Mouse (Mus musculus): ENCODE measurements at regions not wholly inside any gene's neighbourhood (a gene's known extent, or its start where the extent isn't known, plus 50 kb on each side); places are given as distances from the start of the nearest gene placed in this dataset.

DNA sequence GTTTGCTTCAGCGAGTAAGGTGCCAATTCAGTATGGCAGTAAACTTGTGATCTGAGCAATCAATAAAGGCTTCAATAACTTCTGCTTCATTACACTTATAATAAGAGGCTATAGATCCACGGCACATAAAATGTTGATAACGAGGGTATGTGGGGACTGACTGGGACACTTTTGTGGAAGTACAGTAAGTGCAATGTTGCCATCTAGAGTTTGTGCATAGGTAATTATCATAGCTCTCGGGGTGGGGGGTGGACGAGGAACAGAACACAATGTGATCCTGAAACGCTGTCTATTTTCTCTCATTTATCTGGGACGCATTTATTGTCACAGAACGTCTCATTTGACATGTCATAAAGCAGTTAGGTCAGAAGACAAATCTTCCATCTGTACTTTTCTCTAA, 82.8 kb upstream of the Dnajc24 start:
- DNase-seq (ENCODE audit: low spot score in 2 of 2) = no peak
- intact Hi-C loops (cut with DNase I) = loop anchor here (10.0 kb wide), 1 partner anchor 961 kb away; the partner anchor contains the start of gene Wt1

DNA sequence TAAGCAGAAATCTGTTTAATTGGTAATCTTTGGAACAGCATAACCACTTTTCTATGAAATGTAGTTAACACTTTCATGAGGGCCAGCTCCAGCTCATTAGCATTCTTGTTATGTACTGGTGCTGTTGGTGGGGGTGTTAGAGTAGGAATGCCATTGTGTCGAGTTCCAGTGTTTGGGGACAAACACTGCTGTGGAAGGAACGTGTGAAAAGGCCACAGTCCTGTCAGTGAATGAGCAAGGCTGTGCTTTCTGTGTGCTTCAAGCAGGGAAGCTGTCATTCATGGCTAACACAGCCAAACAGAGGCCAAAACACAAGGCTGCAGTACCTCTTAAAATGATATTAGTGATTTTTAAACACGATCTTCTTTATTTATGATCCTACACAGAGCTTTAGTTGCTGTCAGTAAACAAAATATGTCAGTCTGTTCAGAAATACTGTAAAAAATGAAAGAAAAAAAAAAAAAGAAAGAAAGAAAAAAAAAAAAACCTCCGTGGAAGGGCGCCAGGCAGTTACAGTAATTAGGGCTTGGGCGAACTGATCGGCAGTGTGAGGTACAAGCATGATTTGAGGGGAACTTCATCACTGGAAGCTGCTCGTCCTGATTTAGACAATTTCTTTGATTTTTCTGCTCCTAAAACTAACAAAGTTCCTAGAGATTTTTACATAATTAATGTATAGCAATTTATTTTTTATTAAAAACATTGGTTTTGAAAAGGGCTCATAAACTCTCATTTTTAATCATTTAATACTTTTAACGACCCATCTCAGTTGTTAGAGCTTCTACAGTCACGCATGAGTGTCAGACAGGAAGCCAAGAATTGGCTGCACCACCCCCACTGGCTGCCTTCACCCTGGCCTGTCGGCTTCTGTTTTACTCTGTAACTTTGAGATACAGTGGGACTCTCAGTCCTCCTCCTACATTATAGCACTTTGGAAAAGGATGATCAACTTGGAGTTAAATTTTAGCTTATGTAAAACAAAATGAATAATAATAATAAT, 80.8 kb upstream of the Dnajc24 start:
- peak in 1 of 2 experiments; percentile 2 for DNase-seq (ENCODE audit: low spot score in 2 of 2)
- intact Hi-C loops (cut with DNase I) = loop anchor here (5.0 to 10.0 kb wide), 4 partner anchors 407 to 959 kb away; partner anchors contain the start of gene Wt1

DNA sequence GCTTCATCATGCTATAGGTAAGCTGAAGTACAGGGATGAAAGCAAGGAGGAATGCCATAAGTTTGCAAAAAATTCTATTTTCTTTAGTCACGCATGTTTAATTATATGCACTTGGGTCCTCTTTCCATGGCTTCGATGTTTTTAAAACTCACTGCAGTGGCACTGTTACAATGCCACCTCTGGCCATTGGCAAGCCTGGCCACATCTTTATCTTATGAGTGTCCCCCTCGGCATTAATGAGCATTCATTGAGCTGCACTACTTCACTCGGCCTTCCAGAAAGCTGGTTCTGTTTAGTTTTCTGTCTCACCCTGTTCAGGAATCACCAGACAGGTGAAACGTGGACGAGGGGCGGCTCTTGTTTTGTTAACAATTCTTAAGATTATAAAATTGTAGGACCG, 79.7 kb upstream of the Dnajc24 start:
- no peak for DNase-seq (ENCODE audit: low spot score in 2 of 2)
- intact Hi-C loops (cut with DNase I) = loop anchor here (5.0 to 10.0 kb wide), 4 partner anchors 406 to 958 kb away; partner anchors contain the start of gene Wt1

DNA sequence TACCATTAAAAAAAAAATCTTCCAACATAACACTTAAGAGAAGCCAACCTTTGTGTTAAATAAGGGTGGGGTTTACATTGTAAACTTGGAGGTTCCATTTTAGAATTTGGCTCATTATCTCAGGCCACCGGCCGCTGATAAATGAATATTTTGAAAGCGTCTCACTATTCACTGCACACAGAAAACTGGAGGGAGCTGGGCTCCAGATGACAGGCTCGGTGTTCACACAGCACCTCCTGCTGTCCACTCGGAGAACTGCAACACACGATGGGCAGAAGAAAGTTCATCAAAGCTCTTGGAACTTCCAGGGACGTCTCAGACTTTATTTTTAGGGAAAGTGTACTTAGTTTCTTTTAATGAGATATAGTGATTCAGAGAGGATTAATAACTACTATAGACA, 78.6 kb upstream of the Dnajc24 start:
- DNase-seq (ENCODE audit: low spot score in 2 of 2) = peak; percentile 72 to 77
- intact Hi-C loops (cut with DNase I) = loop anchor here (5.0 to 10.0 kb wide), 4 partner anchors 405 to 957 kb away; partner anchors contain the start of gene Wt1

DNA sequence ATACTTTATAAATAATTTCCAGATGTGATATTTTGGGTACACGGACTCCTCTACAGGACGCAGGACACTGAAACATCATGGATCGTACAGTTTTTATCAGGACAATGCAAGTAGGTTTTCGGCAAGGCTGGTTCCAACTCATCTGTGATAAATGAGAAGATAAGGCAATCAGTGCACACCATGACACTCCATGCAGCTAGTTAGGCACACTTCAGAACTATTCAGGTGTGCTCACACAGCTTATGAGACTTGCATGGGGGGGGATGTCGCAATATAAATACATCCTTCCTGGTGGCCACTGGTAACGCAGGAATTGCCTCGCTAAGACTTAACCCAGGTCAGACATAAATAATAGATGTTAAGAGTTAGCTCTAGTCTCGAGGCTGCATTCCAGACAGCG, 77.3 kb upstream of the Dnajc24 start:
- intact Hi-C loops (cut with DNase I) = loop anchor here (5.0 to 10.0 kb wide), 4 partner anchors 403 to 956 kb away; partner anchors contain the start of gene Wt1
- DNase-seq (ENCODE audit: low spot score in 2 of 2) = no peak

DNA sequence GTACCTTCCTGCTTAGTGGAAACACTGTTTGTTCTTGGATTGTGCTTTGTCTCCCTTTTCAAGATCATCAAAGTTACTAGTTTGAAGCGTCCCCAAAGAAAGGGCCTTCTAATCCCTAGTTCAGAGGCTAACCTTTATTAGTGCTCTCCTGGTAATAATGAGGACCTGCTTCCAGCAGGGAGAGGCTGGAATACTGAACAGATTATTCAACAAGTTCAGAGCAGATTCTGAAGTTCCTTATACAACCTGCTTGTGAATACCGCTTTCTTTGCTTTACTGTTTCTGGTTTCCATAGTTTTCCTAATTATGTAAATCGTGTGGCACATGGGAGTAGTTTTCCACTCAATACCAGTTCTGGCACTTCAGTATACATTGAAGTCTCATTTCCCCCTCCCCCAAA, 75.2 kb upstream of the Dnajc24 start:
- intact Hi-C loops (cut with DNase I) = no loop called here
- no peak for DNase-seq (ENCODE audit: low spot score in 2 of 2)

DNA sequence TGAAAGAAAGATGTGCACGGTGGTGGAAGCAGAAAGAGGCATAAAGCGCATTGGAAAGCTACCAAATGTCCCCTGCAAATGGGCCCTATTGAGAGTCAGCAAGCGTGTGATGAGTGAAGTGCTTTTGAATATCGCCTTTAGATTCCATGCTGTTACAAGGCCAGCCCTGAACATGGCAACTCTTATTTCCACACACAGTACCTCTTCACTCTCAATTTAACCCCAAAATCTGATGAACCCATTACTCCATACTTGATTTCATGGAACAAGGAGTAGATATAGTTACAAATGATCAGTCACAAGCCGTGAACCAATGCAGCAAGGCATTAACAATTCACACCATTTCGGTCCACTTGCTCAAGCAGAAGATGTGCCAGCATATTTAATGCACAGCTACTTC, 71.1 kb upstream of the Dnajc24 start:
- intact Hi-C loops (cut with DNase I) = no loop called here
- DNase-seq (ENCODE audit: low spot score in 2 of 2) = no peak

DNA sequence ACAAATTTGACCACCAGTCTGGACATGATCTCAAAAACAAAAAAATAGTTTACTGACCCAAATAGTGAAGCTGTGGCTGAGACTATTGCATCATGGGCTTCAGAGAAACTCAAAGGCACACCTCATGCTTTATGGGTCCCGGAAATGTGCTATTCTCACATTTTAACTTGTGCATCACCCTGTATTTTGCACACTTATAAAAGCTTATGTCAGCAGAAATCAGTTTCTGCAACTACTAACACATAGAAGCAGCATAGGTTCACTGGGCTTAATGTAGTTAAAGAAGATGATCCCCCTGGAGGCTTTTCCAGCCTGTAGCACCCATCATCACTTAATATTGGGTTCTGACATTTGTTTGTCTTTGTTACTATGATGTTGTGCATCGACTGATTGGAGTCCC, 61.0 kb upstream of the Dnajc24 start:
- DNase-seq (ENCODE audit: low spot score in 2 of 2) = no peak
- intact Hi-C loops (cut with DNase I) = no loop called here

Data from left cerebral cortex, postnatal 14 days (tissue).